Mouse (Mus musculus) frontal cortex, adult 2 months (tissue): ENCODE measurements around the gene Prkcz. TPM values are rescaled to one million over a fixed set of nuclear protein-coding genes. Genes with fewer than 3 reads are reported as not detected.

ENCODE experiments used
- polyA plus RNA-seq: library from polyadenylated mRNA; depleted of rRNA; stranded (reverse); fragments of >200 nt; gene quantifications from 2 replicates; pipeline ENCODE4 v1.2.3, GENCODE M21; 2012; rRNA removed

Prkcz gene
- polyA plus RNA-seq, 1 experiment = 217 TPM

Other genes starting within 250 kb of the Prkcz start
- 76.4 and 78.3 TPM in 2 replicates for gene Ski, start 138.8 kb downstream of the Prkcz start, polyA plus RNA-seq
- gene Faap20, start 111.6 kb downstream of the Prkcz start, polyA plus RNA-seq = 41.0 and 42.9 TPM in 2 replicates
- gene Gabrd, start 36.8 kb upstream of the Prkcz start, polyA plus RNA-seq = 88.9 and 107 TPM in 2 replicates
- 18.6 and 20.5 TPM in 2 replicates for gene Cfap74, start 47.8 kb upstream of the Prkcz start, polyA plus RNA-seq
- 1.0 and 1.2 TPM in 2 replicates for gene Tmem52, start 107.8 kb upstream of the Prkcz start, polyA plus RNA-seq
- 693 and 705 TPM in 2 replicates for gene Gnb1, start 130.0 kb upstream of the Prkcz start, polyA plus RNA-seq
- 71.2 and 72.4 TPM in 2 replicates for gene Nadk, start 201.0 kb upstream of the Prkcz start, polyA plus RNA-seq
- gene Slc35e2, start 240.1 kb upstream of the Prkcz start, polyA plus RNA-seq = 19.6 and 20.6 TPM in 2 replicates